Mouse (Mus musculus) heart, embryonic 16.5 days (tissue): ENCODE measurements around the gene Aar2. TPM values are rescaled to one million over a fixed set of nuclear protein-coding genes. Genes with fewer than 3 reads are reported as not detected.
A peak's percentile ranks its signal among the peaks of the same experiment; 100 is the strongest.
"Not testable (repeated sequence)": the region's sequence is repeated elsewhere in the genome, so short reads cannot be mapped to it uniquely, and the experiment has no call there.

Experiments used
- ATAC-seq: fragments of 200-750 bp; cut with Nextera tagmentation; replicated peaks from 2 replicates; pipeline ENCODE4 v1.8.0; 2017; ENCODE audit warnings: moderate number of reproducible peaks; ENCODE audit not compliant: insufficient read depth, low FRiP score; ENCODE audit errors: extremely low read depth
- H3K27ac ChIP-seq: fragments of 300-500 bp; sonication (generic); 2 replicates; pipeline ENCODE4 v1.5.1; 2014; ENCODE audit warnings: mild to moderate bottlenecking, low read length, control low read depth, moderate library complexity
- H3K27me3 ChIP-seq: fragments of 300-500 bp; sonication (generic); 2 replicates; pipeline ENCODE4 v1.6.1; 2014; ENCODE audit warnings: low read length, mixed read lengths; ENCODE audit not compliant: control insufficient read depth, insufficient read depth
- H3K36me3 ChIP-seq: fragments of 300-500 bp; sonication (generic); 2 replicates; pipeline ENCODE4 v1.6.1; 2014; ENCODE audit not compliant: control insufficient read depth, insufficient read depth
- H3K4me1 ChIP-seq: fragments of 300-500 bp; sonication (generic); 2 replicates; pipeline ENCODE4 v1.6.1; 2014; ENCODE audit warnings: low read length, mixed read lengths; ENCODE audit not compliant: control insufficient read depth, insufficient read depth
- H3K4me2 ChIP-seq: fragments of 300-500 bp; sonication (generic); 2 replicates; pipeline ENCODE4 v1.6.1; 2014; ENCODE audit warnings: low read depth, mild to moderate bottlenecking, control low read depth, low read length
- H3K4me3 ChIP-seq: fragments of 300-500 bp; sonication (generic); 2 replicates; pipeline ENCODE4 v1.5.1; 2014; ENCODE audit warnings: mild to moderate bottlenecking, control low read depth, low read length
- H3K9ac ChIP-seq: fragments of 300-500 bp; sonication (generic); 2 replicates; pipeline ENCODE4 v1.6.1; 2014; ENCODE audit warnings: low read length, control low read depth
- H3K9me3 ChIP-seq: fragments of 300-500 bp; sonication (generic); replicated peaks from 2 replicates; pipeline ENCODE4 v1.6.1; 2016; ENCODE audit warnings: low read length; ENCODE audit not compliant: control insufficient read depth
- WGBS: fragments of 180-500 bp; shearing (Covaris S2); extraction: QIAGEN DNeasy Blood & Tissue Kit; methylation state at CpG from one replicate; pipeline ENCODE4 v1.1.7; 2014; 5-methylcytosine and 5-hydroxymethylcytosine counted together
- polyA plus RNA-seq: library from polyadenylated mRNA; unstranded; fragments of >200 nt; fragmentation: Nextera tagmentation; extraction: Ambion mirVana; gene quantifications from 2 replicates; pipeline ENCODE4 v1.2.1, GENCODE M21; 2015

The Aar2 gene
- 22.0 and 24.0 TPM in 2 replicates for polyA plus RNA-seq

DNA sequence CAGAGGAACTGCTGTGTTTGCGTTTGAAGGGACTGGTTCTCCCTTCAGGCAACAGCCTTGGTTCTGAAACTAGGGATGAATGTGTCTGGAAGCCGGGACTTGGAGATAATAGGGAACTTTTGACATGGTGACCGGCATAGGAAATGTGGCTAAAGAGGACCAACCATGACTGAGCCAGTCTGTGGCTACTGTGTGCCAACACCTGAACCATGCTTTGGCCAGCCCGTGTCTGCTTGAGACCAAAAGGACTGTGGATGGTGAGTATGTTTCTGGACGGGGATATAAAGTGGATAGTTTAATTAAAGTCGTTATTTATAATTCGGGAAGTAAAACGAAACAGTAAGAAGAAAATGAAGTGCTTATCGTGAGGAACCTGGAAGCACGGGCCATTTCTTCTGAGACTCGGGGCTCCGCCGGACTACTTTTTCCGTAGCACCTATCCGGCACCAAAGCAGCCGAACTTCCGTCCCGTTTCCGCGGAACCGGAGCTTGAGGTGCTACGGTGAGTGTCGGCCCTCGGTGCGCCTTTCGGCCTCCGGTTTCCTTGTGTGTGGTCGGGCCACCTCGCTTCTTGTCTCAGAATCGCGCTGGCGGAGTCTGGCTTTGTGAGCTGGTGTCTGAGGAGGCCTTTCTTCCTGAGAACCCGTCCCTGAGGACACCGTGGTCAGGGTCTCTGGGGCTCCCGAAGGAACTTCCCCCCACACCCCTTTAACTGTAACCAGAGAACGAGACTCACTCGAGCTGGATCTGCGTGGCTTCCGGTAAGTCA, at the start of gene Aar2:
TSS of gene Aar2 (plus strand) at position 462 of the 769 bp plus-strand sequence.
- Histone ChIP-seq H3K9ac (peak within 1 kb of the TSS; percentile 92), H3K4me2 (peak within 1 kb of the TSS; percentile 94), H3K27ac (peak within 1 kb of the TSS; percentile 86), H3K36me3 (peaks cover 12% of the 10 kb centered on the region), H3K4me3 (peak within 1 kb of the TSS; percentile 99), H3K27me3 (no peaks in the 10 kb centered on the region), H3K9me3 (no peaks in the 10 kb centered on the region), H3K4me1 (peaks cover 14% of the 10 kb centered on the region)
- ATAC-seq = no peak; the same call in 1 of the 2 replicates
- 6% methylated on average over 39 of the region's 39 CpGs for WGBS

DNA sequence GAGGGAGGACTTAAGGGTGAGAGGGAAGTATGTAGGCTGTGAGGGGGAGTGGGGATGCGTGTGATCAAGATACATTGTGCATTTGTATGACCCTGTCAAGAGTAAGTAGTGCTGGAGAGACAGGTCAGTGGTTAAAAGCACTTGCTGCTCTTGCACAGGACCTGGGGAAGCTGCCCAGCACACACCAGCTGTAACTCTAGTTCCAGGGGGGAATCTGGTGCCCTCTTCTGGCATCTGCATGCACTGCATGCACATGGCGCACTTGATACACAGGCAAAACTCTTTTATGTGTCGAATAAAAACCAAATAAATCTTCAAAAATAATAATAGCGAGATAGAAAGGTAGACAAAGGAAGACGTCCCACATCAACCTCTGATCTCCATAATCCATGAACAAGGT, 49.5 kb upstream of the Aar2 start:
- ATAC-seq = no peak
- WGBS = 51% methylated on average over 5 of the region's 5 CpGs
- no peaks in the 10 kb centered on the region for H3K4me1 ChIP-seq
- no peak overlapping the region for H3K27ac ChIP-seq
- no peak overlapping the region for H3K4me3 ChIP-seq
- no peaks in the 10 kb centered on the region for H3K9me3 ChIP-seq
- H3K9ac ChIP-seq = no peak overlapping the region
- H3K36me3 ChIP-seq = 0 out of 2 replicates have a peak, but pooled peaks cover 2% of the 10 kb centered on the region
- H3K27me3 ChIP-seq = no peaks in the 10 kb centered on the region
- H3K4me2 ChIP-seq = no peak overlapping the region

DNA sequence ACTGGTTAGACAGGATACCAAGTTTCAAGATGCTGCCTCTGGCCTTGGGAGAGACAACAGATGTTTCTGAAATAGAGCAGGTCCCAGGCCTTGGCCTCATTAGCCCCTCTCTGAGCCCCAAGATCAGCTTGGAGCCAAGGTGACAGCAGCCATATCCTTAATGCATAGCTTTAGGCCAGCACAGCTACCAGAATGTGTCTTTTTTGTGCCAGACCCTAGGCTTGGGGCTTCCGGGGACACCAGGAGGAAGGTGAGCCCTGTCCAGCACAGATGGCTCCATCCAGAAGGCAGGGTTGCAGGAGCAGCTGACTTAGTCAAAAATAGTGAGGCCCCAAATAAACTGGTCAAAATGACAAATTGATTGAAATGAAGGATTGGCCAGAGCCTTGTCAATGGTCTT, 46.4 kb upstream of the Aar2 start:
- no peak for ATAC-seq
- Histone ChIP-seq H3K27me3 (no peaks in the 10 kb centered on the region), H3K9ac (no peak overlapping the region), H3K4me2 (no peak overlapping the region), H3K4me1 (no peaks in the 10 kb centered on the region), H3K27ac (no peak overlapping the region), H3K9me3 (no peaks in the 10 kb centered on the region), H3K36me3 (peaks cover 3% of the 10 kb centered on the region; the same call in 1 of the 2 replicates), H3K4me3 (no peak overlapping the region)
- WGBS = 83% methylated on average over 1 of the region's 1 CpGs

DNA sequence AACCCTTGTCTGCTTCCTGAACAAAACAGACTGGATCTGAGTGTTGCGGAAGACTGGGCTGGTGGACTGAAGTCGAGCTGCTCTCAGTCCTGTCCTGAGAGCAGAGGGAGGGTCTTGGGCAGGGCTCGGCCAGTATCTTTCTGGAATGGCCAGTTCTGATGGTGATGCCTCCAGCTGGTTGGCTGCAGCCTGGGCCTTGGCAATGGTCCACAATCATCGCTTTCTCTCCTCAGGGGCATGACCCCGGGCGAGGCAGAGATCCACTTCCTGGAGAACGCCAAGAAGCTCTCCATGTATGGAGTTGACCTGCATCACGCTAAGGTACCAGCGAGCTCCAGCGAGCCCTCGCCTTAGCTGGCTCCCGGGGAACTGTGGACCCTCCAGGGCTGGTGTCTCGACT, 41.9 kb upstream of the Aar2 start:
- 0 out of 2 replicates have a peak, but pooled peaks have one; percentile 14 for ATAC-seq
- H3K4me3 ChIP-seq = no peak overlapping the region
- WGBS = 70% methylated on average over 13 of the region's 13 CpGs

DNA sequence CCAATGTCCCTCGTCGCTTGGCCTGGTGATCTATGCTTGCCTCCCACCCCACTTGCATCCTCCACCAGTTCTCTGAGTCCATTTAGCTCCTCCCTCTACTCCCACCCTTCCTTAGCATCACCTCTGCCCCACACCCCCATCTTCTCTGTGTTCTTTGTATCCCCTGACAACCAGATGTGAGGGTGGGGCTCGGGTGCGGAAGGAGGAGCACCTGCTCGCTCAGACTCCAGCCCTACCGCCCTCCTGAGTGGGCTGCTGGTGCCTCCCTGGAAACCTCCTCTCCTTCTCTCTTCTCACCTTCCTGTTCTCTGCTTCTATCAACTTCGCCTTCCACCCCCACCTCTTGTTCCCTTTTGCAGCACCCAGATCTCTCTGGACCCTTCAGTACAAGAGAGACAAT, 35.4 kb upstream of the Aar2 start:
- WGBS = 81% methylated on average over 7 of the region's 7 CpGs
- no peak overlapping the region for H3K4me3 ChIP-seq
- H3K4me1 ChIP-seq = no peaks in the 10 kb centered on the region
- H3K36me3 ChIP-seq = no peaks in the 10 kb centered on the region
- no peaks in the 10 kb centered on the region for H3K27me3 ChIP-seq
- no peaks in the 10 kb centered on the region for H3K9me3 ChIP-seq
- no peak overlapping the region for H3K9ac ChIP-seq
- no peak for ATAC-seq
- no peak overlapping the region for H3K27ac ChIP-seq
- no peak overlapping the region for H3K4me2 ChIP-seq

More for the DNA sequence above, 41.9 kb upstream of the Aar2 start:
- no peak overlapping the region for H3K4me2 ChIP-seq
- no peak overlapping the region for H3K9ac ChIP-seq
- no peaks in the 10 kb centered on the region for H3K27me3 ChIP-seq
- peaks cover 3% of the 10 kb centered on the region; the same call in 1 of the 2 replicates for H3K36me3 ChIP-seq
- H3K4me1 ChIP-seq = no peaks in the 10 kb centered on the region
- no peaks in the 10 kb centered on the region for H3K9me3 ChIP-seq
- no peak overlapping the region for H3K27ac ChIP-seq

DNA sequence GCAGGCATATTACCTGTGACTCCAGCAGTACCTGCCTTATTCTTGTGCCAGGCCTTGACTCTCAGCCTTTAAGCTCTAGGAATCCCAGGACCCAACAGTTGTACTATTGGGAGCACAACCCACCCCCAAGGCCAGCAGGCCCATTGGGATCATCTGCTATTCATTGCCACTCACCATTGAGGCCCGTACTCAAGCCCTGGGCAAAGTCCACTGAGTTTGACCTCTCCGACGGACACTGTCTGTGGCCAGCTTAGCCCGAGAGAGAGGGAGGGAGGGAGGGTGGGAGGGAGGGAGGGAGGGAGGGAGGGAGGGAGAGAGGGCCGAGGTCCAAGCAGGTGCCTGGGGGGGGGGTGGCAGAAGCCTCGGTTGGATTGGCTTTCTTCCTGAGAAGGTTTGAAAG, 34.8 kb upstream of the Aar2 start:
- H3K4me1 ChIP-seq = no peaks in the 10 kb centered on the region
- no peak overlapping the region for H3K9ac ChIP-seq
- no peaks in the 10 kb centered on the region for H3K9me3 ChIP-seq
- 50% methylated on average over 4 of the region's 6 CpGs for WGBS
- no peaks in the 10 kb centered on the region for H3K27me3 ChIP-seq
- no peak overlapping the region for H3K27ac ChIP-seq
- no peak for ATAC-seq
- no peaks in the 10 kb centered on the region for H3K36me3 ChIP-seq
- no peak overlapping the region for H3K4me2 ChIP-seq
- no peak overlapping the region for H3K4me3 ChIP-seq

DNA sequence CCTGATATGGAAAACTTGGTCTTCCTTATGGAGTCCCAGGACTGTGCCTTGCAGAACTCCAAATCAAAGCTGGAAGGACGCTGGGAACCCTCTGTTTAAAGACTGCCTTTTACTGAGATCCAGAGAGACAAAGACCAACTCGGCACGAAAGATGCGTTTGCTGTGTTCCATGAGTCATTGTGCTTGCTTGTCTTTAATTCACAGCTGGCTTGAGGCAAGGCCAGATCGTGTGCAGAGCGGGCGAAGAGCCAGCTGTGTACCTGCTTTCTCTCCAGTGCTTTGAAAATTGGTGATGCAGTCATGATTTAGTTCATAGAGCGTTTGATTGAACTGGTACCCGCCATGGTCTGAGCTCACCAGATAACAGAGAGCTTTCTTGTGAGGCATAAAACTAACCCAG, 32.3 kb upstream of the Aar2 start:
- WGBS = 79% methylated on average over 9 of the region's 9 CpGs
- H3K27me3 ChIP-seq = no peaks in the 10 kb centered on the region

DNA sequence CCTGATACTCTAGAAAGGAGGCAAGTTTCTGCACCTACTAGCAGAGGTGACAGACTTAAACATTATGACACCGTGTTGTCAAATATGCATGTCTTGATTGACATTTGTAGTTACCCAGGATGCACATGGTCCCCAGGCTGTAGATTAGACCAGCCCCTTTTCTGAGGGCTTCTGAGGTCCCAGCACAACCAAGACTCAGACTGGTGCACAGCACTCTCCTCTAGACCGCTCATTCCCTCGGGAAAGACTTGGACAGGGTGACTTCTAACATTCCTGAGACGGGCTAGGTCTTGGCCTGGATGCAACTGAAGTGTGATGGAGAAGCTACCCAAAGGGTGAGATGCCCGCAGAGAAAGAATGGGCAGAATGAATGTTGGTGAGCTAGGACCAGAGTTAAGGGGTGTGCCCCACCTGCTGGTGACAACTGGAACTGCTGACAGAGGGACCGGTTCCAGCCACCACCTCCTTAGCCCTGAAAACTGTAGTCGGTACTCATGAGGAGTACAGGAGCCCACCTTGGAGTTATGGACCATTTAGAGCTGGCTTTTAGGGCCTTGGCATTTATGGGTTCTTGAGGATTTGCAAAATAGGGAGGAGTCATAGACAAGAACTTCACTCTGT, 31.7 kb upstream of the Aar2 start:
- Histone ChIP-seq H3K27me3 (no peaks in the 10 kb centered on the region), H3K27ac (no peak overlapping the region), H3K4me3 (no peak overlapping the region), H3K9ac (no peak overlapping the region), H3K9me3 (no peaks in the 10 kb centered on the region), H3K4me2 (no peak overlapping the region), H3K4me1 (no peaks in the 10 kb centered on the region), H3K36me3 (no peaks in the 10 kb centered on the region)
- WGBS = 23% methylated on average over 7 of the region's 7 CpGs
- 0 out of 2 replicates have a peak, but pooled peaks have one; percentile 23 for ATAC-seq

More for the DNA sequence above, 32.3 kb upstream of the Aar2 start:
- no peak for ATAC-seq
- Histone ChIP-seq H3K27ac (no peak overlapping the region), H3K9ac (no peak overlapping the region), H3K4me1 (no peaks in the 10 kb centered on the region), H3K9me3 (no peaks in the 10 kb centered on the region), H3K4me3 (no peak overlapping the region), H3K4me2 (no peak overlapping the region), H3K36me3 (no peaks in the 10 kb centered on the region)

DNA sequence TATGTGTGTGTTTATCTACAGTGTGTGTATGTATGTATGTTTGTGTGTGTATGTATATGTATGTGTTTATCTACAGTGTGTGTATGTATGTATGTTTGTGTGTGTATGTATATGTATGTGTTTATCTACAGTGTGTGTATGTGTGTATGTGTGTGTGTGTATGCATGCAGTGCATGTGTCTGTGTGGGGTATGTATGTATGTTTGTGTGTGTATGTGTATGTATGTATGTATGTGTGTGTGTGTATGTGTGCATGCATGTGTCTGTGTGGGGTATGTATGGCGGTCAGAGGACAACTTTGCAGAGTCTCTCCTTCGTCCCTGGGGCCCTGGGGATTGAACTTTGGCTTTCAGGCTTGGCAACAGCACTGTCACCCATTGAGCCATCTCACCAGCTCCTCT, 30.7 kb upstream of the Aar2 start:
- H3K27me3 ChIP-seq, H3K27ac ChIP-seq, ATAC-seq, H3K9ac ChIP-seq, H3K4me2 ChIP-seq, H3K4me3 ChIP-seq, H3K36me3 ChIP-seq, H3K9me3 ChIP-seq, H3K4me1 ChIP-seq: not testable (repeated sequence)
- 73% methylated on average over 2 of the region's 2 CpGs for WGBS
